10 mouse cellular contexts compared by ENCODE assay signal in genomic region chr9:100520586-100520985, GRCm38 (mm10). TPM values are rescaled to one million over a fixed set of nuclear protein-coding genes. Genes with fewer than 3 reads are reported as not detected.
A peak's percentile ranks its signal among the peaks of the same experiment; 100 is the strongest.
DNase-seq lines count a peak whose midpoint lies in the region; ATAC-seq and TF ChIP-seq lines count a peak whose summit lies in the region.
"Had no signal": no experiment of that assay in that cellular context is flagged by ENCODE, and none has a peak within 500 bp of the region (broad histone marks: within the 10 kb centered on the region; RNA-seq: fewer than 3 reads in every experiment).

No protein-coding gene starts in this region.

- H3K4me2 ChIP-seq in midbrain, embryonic 15.5 days: no peak overlapping the region
- H3K4me2 ChIP-seq: embryonic facial prominence, embryonic 15.5 days; lung, embryonic 15.5 days had no signal

- no peaks in the 10 kb centered on the region for H3K4me1 ChIP-seq in midbrain, embryonic 10.5 days
- no peaks in the 10 kb centered on the region for H3K4me1 ChIP-seq in midbrain, embryonic 15.5 days
- H3K4me1 ChIP-seq: embryonic facial prominence, embryonic 15.5 days; lung, embryonic 15.5 days had no signal

- H3K27me3 ChIP-seq in midbrain, embryonic 10.5 days (ENCODE audit: low read depth, poor library complexity, severe bottlenecking): no peaks in the 10 kb centered on the region
- H3K27me3 ChIP-seq in midbrain, embryonic 15.5 days (replicated peaks): no peaks in the 10 kb centered on the region
- H3K27me3 ChIP-seq: embryonic facial prominence, embryonic 15.5 days; lung, embryonic 15.5 days had no signal

- peak; percentile 83 for TF ChIP-seq CTCF in layer of hippocampus, adult 2 months (conservative IDR thresholded peaks at IDR 0.05)

- DNase-seq in midbrain, embryonic 10.5 days (ENCODE audit: low spot score): peak; percentile 26
- DNase-seq in MN1 (ENCODE audit: low spot score): peak; percentile 79
- DNase-seq in cerebellum, adult 9-10 months: peak; percentile 83
- DNase-seq in gastrocnemius, postnatal 14 days: peak; percentile 25
- DNase-seq in layer of hippocampus, adult 2 months (ENCODE audit: low spot score in 2 of 2): peak; percentile 39 to 55
- DNase-seq in lung, postnatal 14 days: peak; percentile 79
- peak; percentile 46 for DNase-seq in thymus, postnatal 25 days

- intact Hi-C loops in gastrocnemius, postnatal 14 days (cut with DNase I; ENCODE audit: low total_unique reads): no loop called here

- no peaks in the 10 kb centered on the region for H3K9me3 ChIP-seq in midbrain, embryonic 10.5 days (replicated peaks)
- no peaks in the 10 kb centered on the region for H3K9me3 ChIP-seq in midbrain, embryonic 15.5 days
- H3K9me3 ChIP-seq: embryonic facial prominence, embryonic 15.5 days; lung, embryonic 15.5 days had no signal

- no peaks in the 10 kb centered on the region for H3K36me3 ChIP-seq in midbrain, embryonic 10.5 days
- no peaks in the 10 kb centered on the region for H3K36me3 ChIP-seq in midbrain, embryonic 15.5 days (replicated peaks)
- H3K36me3 ChIP-seq: embryonic facial prominence, embryonic 15.5 days; lung, embryonic 15.5 days had no signal

- WGBS in midbrain, embryonic 10.5 days: 3% methylated on average over 2 of the region's 2 CpGs
- WGBS in midbrain, embryonic 15.5 days: 3% methylated on average over 2 of the region's 2 CpGs

- no peak overlapping the region for H3K9ac ChIP-seq in midbrain, embryonic 15.5 days
- H3K9ac ChIP-seq: embryonic facial prominence, embryonic 15.5 days; lung, embryonic 15.5 days had no signal

- no peak for ATAC-seq in midbrain, embryonic 15.5 days (replicated peaks)

- no peak overlapping the region for H3K4me3 ChIP-seq in midbrain, embryonic 10.5 days
- no peak overlapping the region for H3K4me3 ChIP-seq in midbrain, embryonic 15.5 days
- H3K4me3 ChIP-seq in layer of hippocampus, adult 2 months: no peak overlapping the region
- H3K4me3 ChIP-seq: embryonic facial prominence, embryonic 15.5 days; lung, embryonic 15.5 days had no signal

- H3K27ac ChIP-seq in midbrain, embryonic 10.5 days (replicated peaks): no peak overlapping the region
- no peak overlapping the region for H3K27ac ChIP-seq in midbrain, embryonic 15.5 days
- H3K27ac ChIP-seq in layer of hippocampus, adult 2 months: no peak overlapping the region
- H3K27ac ChIP-seq: embryonic facial prominence, embryonic 15.5 days; lung, embryonic 15.5 days had no signal

RNA-seq across cellular contexts. Expression of gene Nck1, which starts 25.3 kb away (rescaled TPM):
- polyA plus RNA-seq in midbrain, embryonic 10.5 days (2016; fragmentation: Nextera tagmentation; extraction: Ambion mirVana): 58.8 and 63.5 TPM in 2 replicates
- 52.4 and 53.6 TPM in 2 replicates for polyA plus RNA-seq in midbrain, embryonic 15.5 days (2015; fragmentation: Nextera tagmentation; extraction: Ambion mirVana)
- total RNA-seq in gastrocnemius, postnatal 14 days (2021): 10 to 100 TPM; 29.3 to 33.0 TPM
- 10 to 100 TPM; 32.5 to 35.2 TPM for total RNA-seq in layer of hippocampus, adult 2 months (2021)

RNA-seq across cellular contexts. Expression of gene Il20rb, which starts 34.0 kb away (rescaled TPM):
- 0.80 and 0.98 TPM in 2 replicates for polyA plus RNA-seq in midbrain, embryonic 10.5 days (2016; fragmentation: Nextera tagmentation; extraction: Ambion mirVana)
- polyA plus RNA-seq in midbrain, embryonic 15.5 days (2015; fragmentation: Nextera tagmentation; extraction: Ambion mirVana): 0.43 and 0.52 TPM in 2 replicates
- 1 to 10 TPM; 1.5 to 1.7 TPM for total RNA-seq in gastrocnemius, postnatal 14 days (2021)
- 1 to 10 TPM; 4.3 to 4.8 TPM for total RNA-seq in layer of hippocampus, adult 2 months (2021)

RNA-seq across cellular contexts. Expression of gene Slc35g2, which starts 50.3 kb away (rescaled TPM):
- 6.5 TPM in 2 replicates for polyA plus RNA-seq in midbrain, embryonic 10.5 days (2016; fragmentation: Nextera tagmentation; extraction: Ambion mirVana)
- 17.6 and 18.1 TPM in 2 replicates for polyA plus RNA-seq in midbrain, embryonic 15.5 days (2015; fragmentation: Nextera tagmentation; extraction: Ambion mirVana)
- under 1 TPM; 0.60 to 0.80 TPM for total RNA-seq in gastrocnemius, postnatal 14 days (2021)
- total RNA-seq in layer of hippocampus, adult 2 months (2021): 10 to 100 TPM; 17.2 to 18.6 TPM

Comparison
In these comparisons a context has a peak if more than half of its experiments do, and no peak if none do; other contexts are left out.
1. DNase-seq: peak in every context shown above with its lines; median percentile 83 in cerebellum, adult 9-10 months; 79 in MN1; 79 in lung, postnatal 14 days; 47 in layer of hippocampus, adult 2 months; 46 in thymus, postnatal 25 days; 26 in midbrain, embryonic 10.5 days; 25 in gastrocnemius, postnatal 14 days.
2. RNA of gene Slc35g2, which starts 50.3 kb away (total RNA-seq): 17.2 to 18.6 TPM in layer of hippocampus, adult 2 months; 0.60 to 0.80 TPM in gastrocnemius, postnatal 14 days; every median in the first group is over 10 times any median in the second.